Mouse (Mus musculus) G1E (cell line): ENCODE results near the gene Tcirg1.

Experiments used
- CTCF ChIP-seq: IDR thresholded peaks from 2 replicates; pipeline ENCODE4 v1.5.1; 2012; ENCODE audit warnings: low read depth, low read length, inconsistent platforms, mixed read lengths
- POLR2AphosphoS5 ChIP-seq: IDR thresholded peaks from 2 replicates; pipeline ENCODE4 v1.6.1; 2012; ENCODE audit warnings: low read depth, low read length, inconsistent platforms; ENCODE audit not compliant: insufficient replicate concordance

GRCm38 (mm10) chr19:3872373-3872772 is 34.6 kb downstream of the Tcirg1 start:
- TF ChIP-seq POLR2AphosphoS5 (no peak), CTCF (no peak)
